Mouse (Mus musculus) stomach, embryonic 14.5 days (tissue): ENCODE measurements at regions not wholly inside any gene's neighbourhood (a gene's known extent, or its start where the extent isn't known, plus 50 kb on each side); places are given as distances from the start of the nearest gene placed in this dataset.

ENCODE experiments used
- ATAC-seq: fragments of 200-750 bp; cut with Nextera tagmentation; 2 replicates; pipeline ENCODE4 v1.8.0; 2017; ENCODE audit warnings: low read depth, moderate TSS enrichment; ENCODE audit not compliant: insufficient number of reproducible peaks, insufficient read depth, low FRiP score
- H3K27ac ChIP-seq: fragments of 300-500 bp; sonication (generic); 2 replicates; pipeline ENCODE4 v1.5.1; 2014; ENCODE audit warnings: mild to moderate bottlenecking, low read length, moderate library complexity, mixed read lengths
- H3K27me3 ChIP-seq: fragments of 300-500 bp; sonication (generic); 2 replicates; pipeline ENCODE4 v1.6.1; 2014; ENCODE audit warnings: low read length, control low read depth, mixed read lengths; ENCODE audit not compliant: control insufficient read depth, insufficient read depth
- H3K36me3 ChIP-seq: fragments of 300-500 bp; sonication (generic); 2 replicates; pipeline ENCODE4 v1.6.1; 2014; ENCODE audit warnings: mild to moderate bottlenecking, control low read depth, low read length, moderate library complexity, mixed read lengths; ENCODE audit not compliant: control insufficient read depth, insufficient read depth
- H3K4me1 ChIP-seq: fragments of 300-500 bp; sonication (generic); 2 replicates; pipeline ENCODE4 v1.6.1; 2014; ENCODE audit warnings: low read length, control low read depth, mixed read lengths; ENCODE audit not compliant: control insufficient read depth, insufficient read depth
- H3K4me2 ChIP-seq: fragments of 300-500 bp; sonication (generic); replicated peaks from 2 replicates; pipeline ENCODE4 v1.6.1; 2014; ENCODE audit warnings: low read depth, low read length, control low read depth
- H3K4me3 ChIP-seq: fragments of 300-500 bp; sonication (generic); 2 replicates; pipeline ENCODE4 v1.5.1; 2014; ENCODE audit warnings: low read depth, low read length, control low read depth
- H3K9ac ChIP-seq: fragments of 300-500 bp; sonication (generic); replicated peaks from 2 replicates; pipeline ENCODE4 v1.6.1; 2014; ENCODE audit warnings: low read depth, mild to moderate bottlenecking, control low read depth, low read length, moderate library complexity, mixed read lengths
- H3K9me3 ChIP-seq: fragments of 300-500 bp; sonication (generic); 2 replicates; pipeline ENCODE4 v1.6.1; 2016; ENCODE audit warnings: low read depth, low read length, control low read depth; ENCODE audit not compliant: control insufficient read depth
- WGBS: fragments of 180-500 bp; shearing (Covaris S2); extraction: QIAGEN DNeasy Blood & Tissue Kit; methylation state at CpG from one replicate; pipeline ENCODE4 v1.1.7; 2014; 5-methylcytosine and 5-hydroxymethylcytosine counted together

- Histone ChIP-seq H3K36me3 (no peaks in the 10 kb centered on the region), H3K4me1 (no peaks in the 10 kb centered on the region), H3K4me2 (no peak overlapping the region), H3K4me3 (no peak overlapping the region), H3K27me3 (no peaks in the 10 kb centered on the region), H3K9me3 (no peaks in the 10 kb centered on the region), H3K9ac (no peak overlapping the region), H3K27ac (no peak overlapping the region)
- WGBS = 66% methylated on average over 3 of the region's 3 CpGs
- ATAC-seq = no peak
Measured at GRCm38 (mm10) chr6:67089530-67090140, 52.4 kb upstream of the Gadd45a start.

- ATAC-seq = no peak
- Histone ChIP-seq H3K9ac (no peak overlapping the region), H3K4me2 (no peak overlapping the region), H3K4me1 (no peaks in the 10 kb centered on the region), H3K36me3 (no peaks in the 10 kb centered on the region), H3K27me3 (no peaks in the 10 kb centered on the region), H3K9me3 (no peaks in the 10 kb centered on the region), H3K27ac (no peak overlapping the region), H3K4me3 (no peak overlapping the region)
- 58% methylated on average over 21 of the region's 21 CpGs for WGBS
Measured at GRCm38 (mm10) chr6:67088741-67089455, 51.6 kb upstream of the Gadd45a start.

- no peak overlapping the region for H3K4me2 ChIP-seq
- no peaks in the 10 kb centered on the region for H3K27me3 ChIP-seq
- H3K36me3 ChIP-seq = no peaks in the 10 kb centered on the region
- H3K4me3 ChIP-seq = no peak overlapping the region
- no peak for ATAC-seq
- H3K27ac ChIP-seq = no peak overlapping the region
- no peaks in the 10 kb centered on the region for H3K4me1 ChIP-seq
- 70% methylated on average over 5 of the region's 5 CpGs for WGBS
- H3K9ac ChIP-seq = no peak overlapping the region
- H3K9me3 ChIP-seq = no peaks in the 10 kb centered on the region
Measured at GRCm38 (mm10) chr6:67087837-67088440, 50.7 kb upstream of the Gadd45a start.

- Histone ChIP-seq H3K27ac (no peak overlapping the region), H3K27me3 (no peaks in the 10 kb centered on the region), H3K4me2 (no peak overlapping the region), H3K36me3 (no peaks in the 10 kb centered on the region), H3K4me1 (no peaks in the 10 kb centered on the region), H3K9me3 (no peaks in the 10 kb centered on the region), H3K9ac (no peak overlapping the region), H3K4me3 (no peak overlapping the region)
- no peak for ATAC-seq
- WGBS = 26% methylated on average over 3 of the region's 3 CpGs
Measured at GRCm38 (mm10) chr6:67087393-67087792, 50.1 kb upstream of the Gadd45a start.
